Mouse (Mus musculus): ENCODE results near the gene Rft1. TPM values are rescaled to one million over a fixed set of nuclear protein-coding genes. Genes with fewer than 3 reads are reported as not detected.

Rft1 gene
- total and polyA plus RNA-seq, 3 experiments: 9.1 to 11.3 TPM; not detected in 1

GRCm38 (mm10) chr14:30630811-30631576, 23.2 kb upstream of the Rft1 start:
- Histone ChIP-seq H3K9ac (ENCODE audit: control insufficient read depth, low read depth, low read length, poor library complexity, severe bottlenecking) (peak overlapping the region; percentile 56), H3K27me3 (ENCODE audit: control insufficient read depth in 1 of 2, insufficient read depth in 2 of 2, low read length in 2 of 2) (no peaks in the 10 kb centered on the region)

GRCm38 (mm10) chr14:30631834-30632233, 22.3 kb upstream of the Rft1 start:
- no peak overlapping the region for H3K4me3 ChIP-seq (ENCODE audit: control insufficient read depth in 1 of 2, insufficient read depth in 1 of 2, low read depth in 2 of 2, low read length in 2 of 2)
- H3K9me3 ChIP-seq (replicated peaks; ENCODE audit: insufficient read depth, low read length): no peaks in the 10 kb centered on the region
- TF ChIP-seq MAZ (IDR thresholded peaks at IDR 0.05; ENCODE audit: low read depth, low read length) (no peak), USF1 (IDR thresholded peaks at IDR 0.05; ENCODE audit: low read depth, low read length) (no peak), USF2 (IDR thresholded peaks at IDR 0.05; ENCODE audit: borderline replicate concordance in 1 of 2, insufficient read depth in 1 of 2, low read depth in 1 of 2, low read length in 2 of 2) (no peak), ELF1 (IDR thresholded peaks at IDR 0.05; ENCODE audit: low read depth, low read length) (no peak), TBP (IDR thresholded peaks at IDR 0.05; ENCODE audit: low read depth, low read length) (no peak), SIN3A (IDR thresholded peaks at IDR 0.05; ENCODE audit: low read length) (no peak), TAL1 (IDR thresholded peaks at IDR 0.05; ENCODE audit: low read length) (no peak), SMC3 (IDR thresholded peaks at IDR 0.05; ENCODE audit: low read depth, low read length) (no peak)
- no peaks in the 10 kb centered on the region for H3K79me2 ChIP-seq (ENCODE audit: control insufficient read depth, insufficient read depth, low read length, poor library complexity)
- peaks cover 0 to 14% of the 10 kb centered on the region in 2 experiments; a peak in 2 of 4 replicates for H3K36me3 ChIP-seq (ENCODE audit: control insufficient read depth in 1 of 2, insufficient read depth in 2 of 2, low read length in 2 of 2)
- no peak for DNase-seq (ENCODE audit: low read depth, low spot score)
- H3K4me1 ChIP-seq (ENCODE audit: control insufficient read depth in 1 of 2, insufficient read depth in 2 of 2, low read length in 2 of 2): peaks cover 6 to 22% of the 10 kb centered on the region in 2 experiments; a peak in 3 of 4 replicates
- no peak overlapping the region for H3K27ac ChIP-seq (ENCODE audit: control insufficient read depth, low read depth, low read length)
- no peaks in the 10 kb centered on the region for H3K27me3 ChIP-seq (ENCODE audit: control insufficient read depth in 1 of 2, insufficient read depth in 2 of 2, low read length in 2 of 2)
- no peak overlapping the region for H3K9ac ChIP-seq (ENCODE audit: control insufficient read depth, low read depth, low read length, poor library complexity, severe bottlenecking)

More at GRCm38 (mm10) chr14:30630811-30631576, 23.2 kb upstream of the Rft1 start:
- H3K36me3 ChIP-seq (ENCODE audit: control insufficient read depth in 1 of 2, insufficient read depth in 2 of 2, low read length in 2 of 2): peaks cover 0 to 14% of the 10 kb centered on the region in 2 experiments; a peak in 2 of 4 replicates
- H3K79me2 ChIP-seq (ENCODE audit: control insufficient read depth, insufficient read depth, low read length, poor library complexity): no peaks in the 10 kb centered on the region; the same call in 1 of the 2 replicates
- peak; percentile 85 for DNase-seq (ENCODE audit: low read depth, low spot score)
- no peaks in the 10 kb centered on the region for H3K9me3 ChIP-seq (replicated peaks; ENCODE audit: insufficient read depth, low read length)
- peaks cover 6 to 24% of the 10 kb centered on the region in 2 experiments; a peak in 3 of 4 replicates for H3K4me1 ChIP-seq (ENCODE audit: control insufficient read depth in 1 of 2, insufficient read depth in 2 of 2, low read length in 2 of 2)
- peak overlapping the region; percentile 2 to 30; a peak in 3 of 4 replicates for H3K4me3 ChIP-seq (ENCODE audit: control insufficient read depth in 1 of 2, insufficient read depth in 1 of 2, low read depth in 2 of 2, low read length in 2 of 2)
- H3K27ac ChIP-seq (ENCODE audit: control insufficient read depth, low read depth, low read length): peak overlapping the region; percentile 89
- TF ChIP-seq ELF1 (IDR thresholded peaks at IDR 0.05; ENCODE audit: low read depth, low read length) (peak; percentile 34; the same call in 1 of the 2 replicates), POLR2A (IDR thresholded peaks at IDR 0.05; ENCODE audit: control insufficient read depth in 1 of 2, insufficient read depth in 1 of 2, low read depth in 1 of 2, low read length in 2 of 2, poor library complexity in 1 of 2) (0 out of 4 replicates have a peak, but pooled peaks of 1 of the 2 experiments have one; percentile 34), GATA1 (IDR thresholded peaks at IDR 0.05; ENCODE audit: low read depth, low read length) (0 out of 2 replicates have a peak, but pooled peaks have one; percentile 14), MXI1 (IDR thresholded peaks at IDR 0.05; ENCODE audit: low read depth, low read length) (peak; percentile 33), EP300 (IDR thresholded peaks at IDR 0.05; ENCODE audit: low read depth in 1 of 2, low read length in 2 of 2) (peak; percentile 20 to 24; a peak in 1 of 4 replicates), TCF12 (IDR thresholded peaks at IDR 0.05; ENCODE audit: low read depth, low read length) (0 out of 2 replicates have a peak, but pooled peaks have one; percentile 9), MAX (IDR thresholded peaks at IDR 0.05; ENCODE audit: low read length) (no peak), ETS1 (IDR thresholded peaks at IDR 0.05; ENCODE audit: low read depth, low read length) (no peak), TBP (IDR thresholded peaks at IDR 0.05; ENCODE audit: low read depth, low read length) (peak; percentile 29; the same call in 1 of the 2 replicates), E2F4 (IDR thresholded peaks at IDR 0.05; ENCODE audit: borderline replicate concordance, low read depth, low read length) (no peak), HCFC1 (IDR thresholded peaks at IDR 0.05; ENCODE audit: low read depth, low read length) (no peak)
